In the genomic region with DNA sequence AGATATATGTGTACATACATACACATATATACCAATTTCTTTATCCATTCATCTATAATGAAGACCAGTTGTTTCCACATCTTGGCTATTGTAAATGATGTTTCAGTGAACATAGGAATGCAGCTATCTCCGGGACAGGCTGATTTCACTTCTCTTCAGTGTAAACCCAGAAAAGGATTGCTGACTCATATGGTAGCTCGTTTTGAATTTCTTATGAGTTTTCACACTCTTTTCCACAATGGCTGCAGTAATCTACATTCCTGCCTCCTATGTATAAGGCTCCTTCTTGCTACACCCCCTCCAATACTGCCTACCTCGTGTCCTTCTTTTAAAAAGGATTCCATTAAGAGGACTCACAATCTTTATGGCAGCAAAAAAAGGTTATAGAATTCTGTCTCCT, we compare ENCODE assay signal across 27 mouse cellular contexts.
"Had no signal": no experiment of that assay in that cellular context is flagged by ENCODE, and none has a peak within 500 bp of the region (broad histone marks: within the 10 kb centered on the region; RNA-seq: fewer than 3 reads in every experiment).

No protein-coding gene starts in this region.

- H3K4me2 ChIP-seq: heart, embryonic 11.5 days; heart, embryonic 13.5 days; heart, embryonic 15.5 days; hindbrain, embryonic 13.5 days; hindbrain, embryonic 15.5 days; kidney, embryonic 15.5 days; limb, embryonic 12.5 days; liver, embryonic 11.5 days had no signal

- ATAC-seq: hindbrain, postnatal 0 days; intestine, embryonic 16.5 days had no signal

- H3K36me3 ChIP-seq: heart, embryonic 13.5 days; heart, embryonic 15.5 days; hindbrain, embryonic 13.5 days; hindbrain, embryonic 15.5 days; kidney, embryonic 15.5 days; limb, embryonic 10.5 days; limb, embryonic 12.5 days had no signal

- H3K9me3 ChIP-seq: heart, embryonic 13.5 days; heart, embryonic 15.5 days; hindbrain, embryonic 13.5 days; hindbrain, embryonic 15.5 days; kidney, embryonic 15.5 days; limb, embryonic 10.5 days; limb, embryonic 12.5 days had no signal

- H3K4me3 ChIP-seq: gastrocnemius, adult 2 months; heart, adult 2 months; heart, embryonic 13.5 days; heart, embryonic 15.5 days; hindbrain, embryonic 13.5 days; hindbrain, embryonic 15.5 days; kidney, embryonic 15.5 days; layer of hippocampus, adult 2 months; left cerebral cortex, adult 2 months; limb, embryonic 10.5 days; limb, embryonic 12.5 days had no signal

- H3K4me1 ChIP-seq: hindbrain, embryonic 13.5 days; hindbrain, embryonic 15.5 days; kidney, embryonic 15.5 days; limb, embryonic 12.5 days had no signal

- DNase-seq: gastrocnemius, adult 2 months; gastrocnemius, postnatal 10 days; gastrocnemius, postnatal 25 days; heart, adult 11 months; heart, adult 2 months; heart, postnatal 14 days; heart, postnatal 36 days; kidney, adult 11 months; kidney, adult 2 months; kidney, adult 9 months; kidney, postnatal 25 days; kidney, postnatal 4 days; liver had no signal

- H3K27ac ChIP-seq: gastrocnemius, adult 2 months; heart, adult 2 months; heart, embryonic 13.5 days; heart, embryonic 15.5 days; hindbrain, embryonic 13.5 days; hindbrain, embryonic 15.5 days; hindbrain, postnatal 0 days; kidney, embryonic 15.5 days; kidney, postnatal 0 days; layer of hippocampus, adult 2 months; left cerebral cortex, adult 2 months; limb, embryonic 10.5 days; limb, embryonic 12.5 days had no signal

- H3K27me3 ChIP-seq: heart, embryonic 13.5 days; heart, embryonic 15.5 days had no signal

- H3K9ac ChIP-seq: heart, embryonic 13.5 days; heart, embryonic 15.5 days; hindbrain, embryonic 13.5 days; hindbrain, embryonic 15.5 days; kidney, embryonic 15.5 days; limb, embryonic 12.5 days had no signal
